Mouse (Mus musculus): ENCODE measurements around the gene Zfp51.
"Not testable (repeated sequence)": the region's sequence is repeated elsewhere in the genome, so short reads cannot be mapped to it uniquely, and the experiment has no call there.

Zfp51 gene

DNA sequence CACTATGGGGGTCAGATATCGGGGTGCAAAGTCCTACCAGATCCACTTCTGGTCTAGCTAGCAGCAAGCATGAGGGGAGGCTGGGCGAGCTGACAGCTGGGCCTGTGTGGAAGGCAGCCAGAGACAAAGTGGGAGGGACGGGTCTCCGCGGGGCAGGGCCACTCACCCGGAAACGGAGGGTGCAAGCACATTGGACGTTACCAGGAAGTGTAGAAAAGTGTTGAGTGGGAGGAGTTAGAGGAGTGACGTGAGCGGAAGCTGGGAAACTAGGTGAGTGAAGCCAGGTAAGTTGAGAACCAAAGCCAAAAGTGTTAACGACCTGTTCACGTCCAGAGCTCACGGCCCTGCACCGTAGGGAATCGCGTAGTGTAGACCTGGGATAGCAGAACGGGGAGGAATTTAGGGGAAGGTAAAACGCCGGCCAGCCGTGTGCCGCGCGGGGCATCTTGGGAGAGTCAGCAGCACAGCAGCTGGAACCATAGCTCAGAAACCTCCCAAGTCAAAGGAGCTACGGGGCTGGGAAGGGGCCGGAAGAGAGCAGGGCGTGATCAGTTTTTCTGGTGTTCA lies at the start of gene Zfp51:
Gene Zfp51 (plus strand): TSS at position 237 of the 567 bp plus-strand sequence.
- DNase-seq (ENCODE audit: low read depth), result peak; percentile 96

DNA sequence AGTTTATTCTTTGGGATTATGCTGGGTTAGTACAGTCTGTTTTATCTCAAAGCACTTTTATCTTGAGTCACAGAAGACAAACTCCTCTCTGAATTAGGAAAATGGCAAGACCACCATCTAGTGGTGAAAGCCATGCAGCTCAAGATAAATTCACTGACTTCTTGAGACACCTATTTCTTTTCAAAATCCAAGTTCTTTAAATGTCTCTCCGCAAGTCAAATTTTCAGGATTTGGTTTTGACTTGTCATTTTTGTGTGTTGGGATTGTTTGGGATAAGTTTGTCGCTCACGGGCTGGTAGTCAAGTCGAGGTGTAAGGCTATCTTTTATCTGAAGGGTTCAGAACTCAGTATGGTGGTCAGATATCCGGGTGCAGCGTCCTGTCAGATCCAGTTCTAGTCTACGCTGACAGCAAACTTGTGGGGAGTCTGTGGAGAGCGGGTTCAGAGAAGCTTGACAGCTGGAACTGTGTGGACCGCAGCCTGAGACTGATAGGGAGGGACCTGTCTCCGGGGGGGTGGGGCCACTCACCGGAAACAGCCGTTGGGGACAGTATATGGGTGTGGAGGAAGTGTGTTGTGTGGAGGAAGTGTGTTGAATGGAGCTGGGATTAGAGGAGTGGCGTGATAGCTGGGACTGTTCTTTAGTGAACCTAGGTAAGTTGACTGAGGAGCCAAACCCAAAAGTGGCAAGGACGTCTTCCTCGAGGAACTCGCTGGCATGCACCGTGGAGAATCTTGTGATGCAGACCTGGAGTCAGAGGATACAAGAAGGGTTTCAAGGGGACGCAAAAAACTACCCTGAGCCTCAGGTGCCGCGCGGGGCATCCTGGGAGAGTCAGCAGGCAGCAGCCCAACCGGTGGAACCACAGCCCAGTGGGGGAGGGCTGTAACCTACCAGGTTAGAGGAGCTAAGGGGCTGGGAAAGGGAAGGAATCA lies 27.2 kb upstream of the Zfp51 start, which contains the start of gene Zfp54:
Gene Zfp54 (plus strand): TSS at position 564 of the 936 bp plus-strand sequence.
- peak; percentile 95 for DNase-seq (ENCODE audit: low read depth)

DNA sequence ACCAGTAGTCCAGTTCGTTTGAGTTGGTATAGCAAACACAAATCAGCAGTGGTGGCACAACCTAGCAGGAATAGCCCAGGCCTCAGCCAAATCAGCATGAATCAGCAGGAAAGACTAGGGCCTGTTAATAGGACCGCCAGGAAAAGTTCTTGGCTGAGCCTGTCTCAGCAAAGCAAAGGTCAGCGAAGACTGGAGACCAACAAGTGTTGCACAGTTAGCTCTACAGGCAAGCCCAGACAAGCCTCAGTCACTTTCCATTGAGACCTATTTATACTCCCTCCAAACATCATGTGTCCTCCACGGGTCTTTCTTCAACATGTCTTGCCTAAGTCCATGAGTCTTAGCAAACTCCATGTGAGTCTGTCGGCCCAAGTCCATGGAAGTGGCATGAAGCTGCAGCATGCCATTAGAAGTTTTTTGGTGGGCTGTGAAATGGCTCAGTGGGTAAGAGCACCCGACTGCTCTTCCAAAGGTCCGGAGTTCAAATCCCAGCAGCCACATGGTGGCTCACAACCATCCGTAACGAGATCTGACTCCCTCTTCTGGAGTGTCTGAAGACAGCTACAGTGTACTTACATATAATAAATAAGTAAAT lies 11.3 kb upstream of the Zfp51 start:
- DNase-seq (ENCODE audit: low read depth), result peak; percentile 11

DNA sequence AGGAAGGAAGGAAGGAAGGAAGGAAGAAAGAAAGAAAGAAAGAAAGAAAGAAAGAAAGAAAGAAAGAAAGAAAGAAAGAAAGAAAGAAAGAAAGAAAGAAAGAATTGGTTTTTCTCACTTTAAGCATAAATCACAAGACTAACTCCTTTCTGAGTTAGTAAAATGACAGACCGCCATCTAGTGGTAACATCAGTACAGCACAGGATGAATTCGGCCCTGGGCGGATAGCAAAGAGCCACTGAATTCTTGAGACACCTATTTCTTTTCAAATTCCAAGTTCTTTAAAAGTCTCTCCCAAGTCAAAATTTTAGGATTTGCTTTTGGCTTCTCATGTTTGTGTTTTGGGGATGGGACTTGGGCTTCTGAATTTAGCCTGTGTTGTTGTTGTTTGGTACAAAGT lies 505 bp upstream of the Zfp51 start:
- peak; percentile 88 for DNase-seq (ENCODE audit: low read depth)

DNA sequence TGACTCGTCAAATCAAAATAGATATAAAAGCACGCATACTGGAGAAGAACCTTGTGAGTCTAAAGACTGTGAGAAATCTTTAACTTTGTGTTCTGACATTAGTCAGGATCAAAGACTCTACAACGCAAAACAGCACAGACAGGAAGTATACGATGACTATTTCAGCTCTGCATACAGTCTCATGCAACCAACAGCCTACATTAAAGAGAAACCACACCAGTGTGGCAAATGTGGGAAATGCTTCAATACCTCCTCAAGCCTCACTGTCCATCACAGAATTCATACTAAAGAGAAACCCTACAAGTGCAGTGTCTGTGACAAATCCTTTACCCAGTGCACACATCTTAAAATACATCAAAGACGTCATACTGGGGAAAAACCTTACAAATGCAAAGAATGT lies 13.4 kb downstream of the Zfp51 start:
- no peak for DNase-seq (ENCODE audit: low read depth)

DNA sequence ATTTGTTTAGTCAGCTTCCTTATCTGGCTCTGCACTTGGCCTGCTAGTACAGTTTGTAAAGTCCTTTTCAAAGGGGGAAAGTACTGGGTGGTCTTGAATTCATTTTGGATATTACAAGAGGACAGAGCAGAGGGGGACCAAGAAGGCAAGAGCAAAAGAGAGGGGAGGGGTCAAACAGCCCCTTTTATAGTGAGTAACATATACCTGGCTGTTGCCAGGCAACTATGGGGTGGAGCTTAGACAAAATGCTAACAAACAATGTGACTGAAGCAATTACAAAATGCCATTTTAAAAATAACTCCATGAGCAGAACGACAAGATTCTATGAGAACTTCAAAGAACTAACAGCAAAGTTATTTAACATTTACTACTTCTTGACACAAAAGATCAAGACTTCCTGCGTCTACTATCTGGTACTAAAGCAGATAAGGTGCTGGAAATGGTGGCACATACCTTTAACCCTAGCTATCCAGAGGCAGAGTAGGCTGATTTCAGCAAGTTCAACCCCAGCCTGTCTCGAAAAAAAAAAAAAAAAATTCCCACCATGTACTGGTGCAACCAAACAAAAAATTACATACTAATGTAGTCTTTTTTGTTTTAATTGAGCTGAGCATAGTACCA lies 22.0 kb downstream of the Zfp51 start:
- no peak for DNase-seq (ENCODE audit: low read depth)

DNA sequence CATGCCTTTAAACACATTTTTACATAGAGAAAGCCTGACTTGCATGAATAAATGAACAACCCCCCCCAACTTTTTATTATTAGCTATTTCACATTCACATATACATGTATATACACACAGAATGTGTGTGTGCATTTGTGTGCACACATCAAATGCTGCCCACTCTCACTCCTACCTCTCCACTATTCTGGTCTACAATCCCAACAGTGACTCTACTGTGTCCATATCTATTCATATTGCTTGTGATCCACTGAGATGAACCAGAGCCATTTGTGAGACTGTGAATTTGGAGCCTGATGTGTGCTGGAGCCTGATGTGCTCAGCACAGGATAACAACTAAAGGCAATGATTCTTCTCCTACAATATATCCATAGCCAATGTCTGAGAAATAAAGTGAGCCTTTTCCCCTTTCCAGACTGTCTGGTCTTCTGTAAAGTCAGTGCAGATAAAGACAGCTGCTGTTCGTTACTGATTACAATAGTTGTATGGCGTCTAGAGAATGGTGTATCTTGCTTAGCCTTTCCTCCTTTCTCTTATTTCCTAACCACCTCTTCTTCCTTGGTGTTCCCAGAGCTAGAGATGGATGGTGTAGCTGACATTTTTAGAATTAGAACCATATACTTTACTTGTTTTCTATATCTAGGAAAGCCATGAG lies 22.6 kb downstream of the Zfp51 start:
- no peak for DNase-seq (ENCODE audit: low read depth)

DNA sequence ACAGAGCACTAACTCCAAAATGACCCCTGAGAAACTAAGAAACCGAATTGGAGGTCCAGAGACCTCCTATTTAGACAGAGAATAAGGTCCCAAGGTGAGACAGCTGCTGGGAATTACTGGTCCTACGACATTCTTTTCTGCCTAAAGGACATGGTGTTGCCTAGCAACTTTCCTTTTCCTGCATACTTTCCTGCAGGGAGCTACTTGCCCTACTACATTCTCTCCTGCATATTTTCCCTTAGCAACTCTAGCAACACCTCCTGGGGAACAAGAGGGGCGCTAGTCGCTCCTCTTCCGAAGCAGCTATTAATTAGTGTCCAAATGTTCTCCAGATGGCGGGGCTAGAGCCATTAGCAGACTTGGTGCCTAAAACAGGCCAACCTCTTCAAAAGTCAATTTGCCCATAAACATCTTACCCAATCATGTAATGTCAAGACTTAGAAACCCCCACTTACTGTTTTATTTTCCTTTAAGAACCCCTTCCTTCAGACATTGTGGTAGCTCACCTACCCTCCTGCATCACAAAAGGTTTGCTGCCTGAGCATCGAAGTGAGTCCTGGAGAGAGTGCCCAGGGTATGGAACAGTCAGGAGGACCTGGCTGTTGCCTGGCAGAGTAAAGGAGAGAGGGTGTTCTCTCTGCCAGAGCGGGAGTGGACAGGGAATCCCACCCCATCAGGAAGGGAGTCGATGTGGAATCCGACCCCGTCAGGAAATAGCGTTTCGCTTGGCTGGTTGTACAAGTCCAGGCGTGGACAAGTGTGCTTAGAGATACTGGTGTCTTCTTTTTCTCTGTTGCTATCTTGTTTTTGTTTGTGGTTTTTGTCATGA lies 23.4 kb downstream of the Zfp51 start:
- no peak for DNase-seq (ENCODE audit: low read depth)

DNA sequence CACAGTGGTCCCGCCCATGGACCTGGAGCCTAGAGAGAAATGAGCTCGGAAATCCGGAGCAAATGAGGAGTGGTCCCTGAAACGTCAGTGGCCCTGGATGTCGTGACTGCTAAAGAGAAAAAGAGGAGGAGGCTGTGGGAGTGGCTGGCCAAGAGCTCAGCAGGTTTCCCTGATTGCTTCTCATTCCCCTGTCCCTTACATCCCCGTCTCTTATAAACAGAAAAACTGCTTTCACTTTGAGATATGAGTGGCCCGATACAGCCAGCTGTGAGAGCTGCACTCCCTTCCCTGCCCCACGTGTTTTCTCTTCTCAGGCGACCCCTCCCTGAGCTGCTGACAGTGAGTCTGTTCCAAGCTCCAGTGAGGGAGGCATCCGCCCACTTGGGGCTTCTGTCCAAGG lies 24.6 kb downstream of the Zfp51 start:
- peak; percentile 28 for DNase-seq (ENCODE audit: low read depth)

DNA sequence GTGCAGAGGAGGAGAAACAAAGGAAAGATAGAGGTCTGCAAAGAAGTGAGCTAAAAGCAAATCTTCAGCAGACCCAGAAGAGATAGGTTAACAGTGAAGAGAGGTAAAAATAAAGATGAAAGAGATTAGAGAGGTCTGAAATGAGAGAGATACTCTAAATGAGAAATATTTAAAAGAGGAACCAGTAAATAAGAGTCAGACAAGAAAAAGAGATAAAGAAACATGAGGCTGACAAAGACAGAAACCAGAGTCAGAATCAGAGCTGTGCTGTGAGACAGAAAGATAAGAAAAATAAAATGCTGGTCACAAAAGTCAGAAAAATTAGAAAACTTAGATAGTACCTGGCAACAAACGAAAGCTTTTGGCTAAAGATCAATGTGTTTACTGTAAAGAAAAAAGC lies 25.1 kb downstream of the Zfp51 start:
- not testable (repeated sequence) for DNase-seq (ENCODE audit: low read depth)

DNA sequence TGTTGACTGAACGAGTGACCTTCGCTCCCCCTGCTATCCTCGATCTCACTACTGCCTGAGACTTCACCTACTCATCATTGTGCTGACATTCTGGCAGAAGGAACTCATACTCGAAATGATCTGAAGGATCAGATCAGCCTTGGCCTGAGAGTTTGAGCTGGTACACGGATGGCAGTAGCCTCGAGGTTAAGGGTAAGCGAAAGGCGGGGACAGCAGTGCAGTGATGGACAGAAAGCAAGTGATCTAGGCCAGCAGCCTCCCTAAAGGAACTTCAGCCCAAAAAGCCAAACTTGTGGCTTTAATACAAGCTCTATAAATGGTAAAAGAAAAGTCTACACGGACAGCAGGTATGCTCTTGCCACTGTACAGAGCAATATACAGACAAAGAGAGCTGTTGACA lies 26.2 kb downstream of the Zfp51 start:
- DNase-seq (ENCODE audit: low read depth), result not testable (repeated sequence)

DNA sequence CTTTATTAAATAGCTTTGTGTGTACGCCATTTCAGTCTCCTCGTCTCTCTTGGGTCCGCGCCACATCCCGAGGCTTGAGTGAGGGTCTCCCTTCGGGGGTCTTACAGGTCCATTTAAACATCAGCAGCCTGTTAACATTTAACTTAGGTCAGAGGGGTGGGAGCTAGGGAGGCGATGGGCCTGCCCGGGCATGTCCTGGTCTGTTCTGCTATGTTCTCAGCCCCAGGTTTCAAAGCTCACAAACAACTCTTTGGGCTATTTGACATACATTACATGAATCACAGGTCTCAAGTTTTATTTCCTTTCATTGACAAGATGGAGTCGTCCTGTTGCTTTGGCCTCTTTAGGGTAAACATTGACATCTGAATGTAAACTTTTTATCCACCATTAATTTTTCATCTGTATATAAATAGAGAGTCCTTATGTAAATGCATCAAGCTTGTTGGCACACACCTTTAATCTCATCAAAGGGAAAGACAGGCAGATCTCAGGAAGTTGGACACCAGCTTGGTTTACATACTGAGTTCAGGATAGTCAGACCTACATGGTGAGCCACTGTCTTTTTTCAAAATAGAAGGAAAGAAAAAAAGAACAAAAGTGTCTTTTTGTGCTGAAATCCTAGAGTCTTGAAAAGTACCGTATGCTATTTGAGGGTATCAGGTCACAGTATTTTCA lies 28.1 kb downstream of the Zfp51 start:
- DNase-seq (ENCODE audit: low read depth), result peak; percentile 16

DNA sequence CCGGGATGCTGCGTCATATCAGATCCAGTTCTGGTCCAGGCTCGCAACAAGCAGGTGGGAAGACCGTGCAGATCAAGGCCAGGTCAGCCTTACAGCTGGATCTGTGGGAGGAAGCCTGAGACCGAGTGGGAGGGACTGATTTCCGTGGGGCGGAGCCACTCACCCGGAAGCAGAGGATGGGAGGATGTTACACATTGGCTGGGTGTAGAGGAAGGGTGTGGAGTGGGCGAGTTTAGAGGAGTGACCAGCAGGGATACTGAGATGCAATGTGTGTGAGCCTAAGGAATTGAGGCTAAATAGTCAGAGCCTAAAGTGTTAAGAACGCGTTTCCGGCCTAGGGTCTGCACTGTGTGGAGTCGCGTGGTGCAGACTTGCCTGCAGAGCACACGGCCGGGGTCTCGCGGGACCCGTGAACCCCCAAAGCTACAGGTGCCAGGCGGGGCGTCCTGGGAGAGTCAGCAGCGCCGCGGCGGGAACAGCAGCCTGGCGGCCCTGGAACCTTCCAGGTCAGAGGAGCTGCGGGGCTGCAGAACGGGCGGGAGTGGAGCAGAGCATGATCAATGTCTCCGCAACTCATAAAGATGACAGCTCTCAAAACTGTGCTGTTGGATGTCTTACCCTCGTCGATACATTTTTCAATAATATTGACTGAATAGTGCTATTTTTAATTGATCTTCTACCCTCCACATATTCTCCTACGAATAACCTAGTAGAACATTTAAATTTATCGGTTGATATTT lies 38.8 kb downstream of the Zfp51 start, which contains the start of gene Zfp53:
Gene Zfp53 (plus strand): TSS at position 239 of the 740 bp plus-strand sequence.
- peak; percentile 97 for DNase-seq (ENCODE audit: low read depth)

DNA sequence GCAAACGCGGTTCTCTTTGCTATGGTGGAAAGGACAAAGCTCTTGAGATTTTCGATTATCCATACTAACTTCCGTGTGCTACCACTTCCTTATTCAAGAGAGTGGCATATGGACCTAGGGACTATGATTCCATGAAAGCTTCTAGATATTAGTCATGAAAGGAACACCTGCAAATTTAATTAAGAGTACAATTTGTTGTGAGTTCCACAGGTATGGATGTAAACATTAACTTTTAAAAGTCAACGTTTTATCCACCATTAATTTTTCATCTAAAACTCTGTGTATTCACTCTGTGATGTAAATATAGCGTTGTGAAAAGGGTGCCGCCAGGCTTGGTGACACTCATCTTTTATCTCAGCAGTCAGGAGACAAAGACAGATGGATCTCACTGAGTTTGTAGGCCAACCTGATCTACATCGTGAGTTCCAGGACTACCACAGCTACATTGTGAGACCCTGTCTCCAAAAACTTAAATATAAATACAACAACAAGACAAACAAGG lies 39.4 kb downstream of the Zfp51 start:
- DNase-seq (ENCODE audit: low read depth), result peak; percentile 67

DNA sequence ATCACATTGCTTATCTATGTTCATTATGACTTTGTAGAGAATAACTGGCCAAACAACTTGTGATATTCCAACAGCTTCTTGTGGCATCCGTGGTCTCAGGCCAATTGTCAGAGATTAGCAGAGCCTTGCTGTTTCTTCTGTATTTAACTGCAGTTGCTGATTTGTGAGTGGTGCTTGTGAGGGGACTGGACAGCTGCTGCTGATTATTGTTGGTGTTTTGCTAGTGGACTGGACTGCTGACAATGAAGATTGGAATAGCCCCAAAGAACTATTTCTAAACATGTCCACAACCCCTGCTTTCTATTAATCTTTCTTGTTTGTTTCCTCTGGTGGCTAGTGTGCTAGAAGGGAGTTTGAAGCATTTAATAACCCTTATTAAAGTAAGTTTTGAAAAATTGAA lies 51.2 kb downstream of the Zfp51 start:
- DNase-seq (ENCODE audit: low read depth), result peak; percentile 36

DNA sequence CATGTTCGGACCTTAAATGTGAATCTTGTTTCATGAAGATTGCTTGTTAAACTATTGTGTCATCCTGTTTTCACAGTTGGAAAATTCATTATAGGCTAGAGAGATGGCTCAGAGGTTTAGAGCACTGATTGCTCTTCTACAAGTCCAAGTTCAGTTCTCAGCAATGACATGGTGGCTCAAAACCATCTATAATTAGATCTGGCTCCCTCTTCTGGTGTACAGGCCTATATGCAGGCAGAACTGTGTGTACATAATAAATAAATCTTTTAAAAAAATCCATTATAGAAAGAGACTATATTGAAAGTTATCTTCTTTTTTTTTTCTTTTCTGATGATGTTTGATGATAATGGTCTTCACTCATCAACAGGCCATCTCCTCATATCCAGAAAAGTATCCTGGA lies 54.4 kb downstream of the Zfp51 start:
- peak; percentile 57 for DNase-seq (ENCODE audit: low read depth)

DNA sequence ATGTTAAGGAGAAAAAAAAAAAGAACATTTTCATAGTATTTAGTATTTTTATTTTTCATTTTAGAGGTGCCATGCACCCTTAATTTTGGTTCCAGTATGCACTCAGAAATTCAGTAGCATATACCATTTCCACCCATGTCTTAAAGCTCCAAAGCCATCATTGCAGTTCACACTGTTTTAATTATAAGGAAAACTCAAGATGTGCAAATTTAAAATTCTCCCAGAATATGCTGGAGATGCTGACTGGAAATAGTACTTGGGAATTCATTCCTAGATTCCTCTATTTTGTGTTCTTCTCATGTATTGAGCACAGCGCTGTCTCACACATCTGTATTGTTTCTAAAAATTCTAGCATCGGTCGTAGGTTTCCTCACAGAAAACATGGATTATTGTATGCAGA lies 56.1 kb downstream of the Zfp51 start:
- no peak for DNase-seq (ENCODE audit: low read depth)

DNA sequence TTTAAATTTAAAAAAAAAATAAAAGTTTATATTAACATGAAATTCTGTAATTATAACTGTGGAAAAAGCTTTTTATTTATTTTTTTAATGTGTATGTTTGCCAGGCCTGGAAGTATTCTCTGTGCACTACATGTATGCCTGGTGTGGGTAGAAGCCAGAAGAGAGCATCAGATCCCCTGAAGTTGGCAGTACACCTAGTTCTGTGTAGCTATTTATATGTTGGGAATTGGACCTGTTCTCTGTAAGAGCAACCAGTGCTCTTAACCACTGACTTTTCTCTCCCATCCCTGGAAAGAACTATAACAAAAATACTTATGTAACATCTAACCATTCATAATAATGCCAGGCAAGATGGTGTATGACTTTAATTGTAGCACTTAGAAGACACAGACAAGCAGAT lies 59.6 kb downstream of the Zfp51 start:
- no peak for DNase-seq (ENCODE audit: low read depth)

All from 416B (cell line).